Mouse (Mus musculus) liver, embryonic 12.5 days (tissue): Measurements from ENCODE around the gene Slc22a22. TPM values are rescaled to one million over a fixed set of nuclear protein-coding genes. Genes with fewer than 3 reads are reported as not detected.

Source experiments
- ATAC-seq: fragments of 200-750 bp; cut with Nextera tagmentation; 2 replicates; pipeline ENCODE4 v1.8.0; 2017; ENCODE audit warnings: moderate number of reproducible peaks, mild to moderate bottlenecking, moderate library complexity
- H3K27ac ChIP-seq: fragments of 300-500 bp; sonication (generic); 2 replicates; pipeline ENCODE4 v1.5.1; 2016; ENCODE audit warnings: mild to moderate bottlenecking
- H3K27me3 ChIP-seq: fragments of 300-500 bp; sonication (generic); replicated peaks from 2 replicates; pipeline ENCODE4 v1.6.1; 2016; ENCODE audit warnings: mild to moderate bottlenecking, moderate library complexity
- H3K36me3 ChIP-seq: fragments of 300-500 bp; sonication (generic); 2 replicates; pipeline ENCODE4 v1.6.1; 2016; ENCODE audit warnings: mild to moderate bottlenecking, moderate library complexity
- H3K4me1 ChIP-seq: fragments of 300-500 bp; sonication (generic); 2 replicates; pipeline ENCODE4 v1.6.1; 2016
- H3K4me2 ChIP-seq: fragments of 300-500 bp; sonication (generic); 2 replicates; pipeline ENCODE4 v1.6.1; 2016; ENCODE audit warnings: mild to moderate bottlenecking, moderate library complexity
- H3K4me3 ChIP-seq: fragments of 300-500 bp; sonication (generic); 2 replicates; pipeline ENCODE4 v1.5.1; 2016; ENCODE audit warnings: mild to moderate bottlenecking, moderate library complexity
- H3K9ac ChIP-seq: fragments of 300-500 bp; sonication (generic); 2 replicates; pipeline ENCODE4 v1.6.1; 2016; ENCODE audit warnings: mild to moderate bottlenecking, moderate library complexity
- H3K9me3 ChIP-seq: fragments of 300-500 bp; sonication (generic); replicated peaks from 2 replicates; pipeline ENCODE4 v1.6.1; 2016; ENCODE audit warnings: mild to moderate bottlenecking, moderate library complexity
- WGBS: fragments of 180-500 bp; shearing (Covaris S2); methylation state at CpG from one replicate; pipeline ENCODE4 v1.1.7; 2016; ENCODE audit not compliant: insufficient replicate concordance; 5-methylcytosine and 5-hydroxymethylcytosine counted together
- polyA plus RNA-seq: library from polyadenylated mRNA; unstranded; fragments of >200 nt; fragmentation: Nextera tagmentation; extraction: Ambion mirVana; gene quantifications from 2 replicates; pipeline ENCODE4 v1.2.1, GENCODE M21; 2016

Slc22a22 gene
- polyA plus RNA-seq, 1 experiment from 2014 or later = not detected

GRCm38 (mm10) chr15:57465996-57466395 lies 11.4 kb downstream of the Slc22a22 start:
- no peaks in the 10 kb centered on the region for H3K4me1 ChIP-seq
- H3K4me3 ChIP-seq = no peak overlapping the region
- no peak for ATAC-seq
- no peaks in the 10 kb centered on the region for H3K36me3 ChIP-seq
- no peaks in the 10 kb centered on the region for H3K9me3 ChIP-seq
- H3K27me3 ChIP-seq = no peaks in the 10 kb centered on the region
- no peak overlapping the region for H3K27ac ChIP-seq
- no peak overlapping the region for H3K4me2 ChIP-seq
- H3K9ac ChIP-seq = no peak overlapping the region

- 70% methylated on average over 6 of the region's 6 CpGs for WGBS
- no peak overlapping the region for H3K4me3 ChIP-seq
- no peak overlapping the region for H3K4me2 ChIP-seq
- no peak for ATAC-seq
- no peaks in the 10 kb centered on the region for H3K4me1 ChIP-seq
- no peaks in the 10 kb centered on the region for H3K27me3 ChIP-seq
- H3K36me3 ChIP-seq = no peaks in the 10 kb centered on the region
- H3K9ac ChIP-seq = no peak overlapping the region
- H3K9me3 ChIP-seq = no peaks in the 10 kb centered on the region
- H3K27ac ChIP-seq = no peak overlapping the region
Observed at GRCm38 (mm10) chr15:57465061-57465460, 12.4 kb downstream of the Slc22a22 start.

DNA sequence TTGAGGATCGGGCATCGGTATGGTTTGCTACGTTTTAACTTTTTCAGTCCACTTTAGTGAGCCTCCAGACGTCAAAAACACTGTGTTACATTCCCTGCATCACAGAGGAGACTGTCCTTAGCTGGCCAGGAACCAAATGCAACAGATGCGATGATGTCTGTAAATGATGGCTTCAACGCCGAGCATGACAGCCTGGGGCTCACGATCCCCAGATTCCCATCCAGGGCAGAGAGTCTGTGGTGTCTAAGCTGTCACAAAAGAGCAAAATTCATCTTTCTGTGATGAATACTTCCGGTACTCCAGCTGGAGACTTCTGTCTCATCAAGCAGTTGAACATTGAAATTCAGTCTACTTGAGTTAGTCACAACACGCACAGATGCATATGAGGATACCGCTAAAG lies 13.4 kb downstream of the Slc22a22 start:
- Histone ChIP-seq H3K9ac (no peak overlapping the region), H3K27me3 (no peaks in the 10 kb centered on the region), H3K4me2 (no peak overlapping the region), H3K4me1 (no peaks in the 10 kb centered on the region), H3K27ac (no peak overlapping the region), H3K36me3 (no peaks in the 10 kb centered on the region), H3K9me3 (no peaks in the 10 kb centered on the region), H3K4me3 (no peak overlapping the region)
- no peak for ATAC-seq
- whole genome bisulfite sequencing = 73% methylated on average over 11 of the region's 11 CpGs

- no peak for ATAC-seq
- H3K27ac ChIP-seq = no peak overlapping the region
- H3K9ac ChIP-seq = no peak overlapping the region
- H3K4me3 ChIP-seq = no peak overlapping the region
- H3K9me3 ChIP-seq = no peaks in the 10 kb centered on the region
- no peaks in the 10 kb centered on the region for H3K36me3 ChIP-seq
- no peak overlapping the region for H3K4me2 ChIP-seq
- H3K4me1 ChIP-seq = no peaks in the 10 kb centered on the region
- WGBS = 37% methylated on average over 1 of the region's 1 CpGs
- H3K27me3 ChIP-seq = no peaks in the 10 kb centered on the region
Observed at GRCm38 (mm10) chr15:57461284-57461683, 16.1 kb downstream of the Slc22a22 start.

- no peak overlapping the region for H3K27ac ChIP-seq
- H3K27me3 ChIP-seq = no peaks in the 10 kb centered on the region
- no peak for ATAC-seq
- no peak overlapping the region for H3K9ac ChIP-seq
- no peaks in the 10 kb centered on the region for H3K36me3 ChIP-seq
- no peaks in the 10 kb centered on the region for H3K4me1 ChIP-seq
- no peaks in the 10 kb centered on the region for H3K9me3 ChIP-seq
- H3K4me3 ChIP-seq = no peak overlapping the region
- H3K4me2 ChIP-seq = no peak overlapping the region
- WGBS = 66% methylated on average over 2 of the region's 2 CpGs
Observed at GRCm38 (mm10) chr15:57457374-57457773, 20.1 kb downstream of the Slc22a22 start.

DNA sequence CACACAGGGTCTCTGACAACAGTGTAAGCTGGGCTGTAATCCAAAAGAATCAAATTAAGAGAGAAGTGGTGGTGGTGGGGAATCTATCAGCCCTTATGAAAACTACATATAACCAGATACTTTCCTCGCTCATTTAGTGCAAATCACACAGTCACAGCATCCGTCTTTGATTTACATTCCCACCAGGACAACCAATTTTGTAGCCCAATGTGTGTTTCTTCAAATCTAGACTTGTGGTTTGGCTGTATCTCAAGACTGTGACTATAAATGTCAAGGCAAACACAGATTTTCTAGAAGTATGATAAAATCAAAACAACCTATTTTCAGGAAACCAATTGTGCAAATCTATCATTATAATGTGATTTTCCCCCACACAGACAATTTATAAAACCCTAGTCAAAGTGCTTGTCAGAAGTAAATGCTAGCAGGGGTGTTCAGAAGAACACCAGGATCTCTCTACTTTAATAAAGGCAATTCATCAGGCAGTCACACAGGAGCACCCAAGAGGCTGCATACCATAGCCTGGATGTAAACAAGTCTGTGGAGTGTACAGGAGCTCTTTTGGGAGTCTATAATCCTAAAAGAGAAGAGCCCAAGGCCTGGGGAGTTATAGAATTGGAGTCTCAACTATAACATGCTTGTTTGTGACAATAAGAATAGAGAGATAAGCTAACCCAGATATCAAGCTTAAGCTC lies 42.6 kb downstream of the Slc22a22 start:
- no peak overlapping the region for H3K9ac ChIP-seq
- H3K27me3 ChIP-seq = no peaks in the 10 kb centered on the region
- no peaks in the 10 kb centered on the region for H3K4me1 ChIP-seq
- no peaks in the 10 kb centered on the region for H3K9me3 ChIP-seq
- H3K27ac ChIP-seq = no peak overlapping the region
- ATAC-seq = no peak
- no peak overlapping the region for H3K4me3 ChIP-seq
- H3K36me3 ChIP-seq = no peaks in the 10 kb centered on the region
- H3K4me2 ChIP-seq = no peak overlapping the region
- WGBS = 56% methylated on average over 2 of the region's 2 CpGs

DNA sequence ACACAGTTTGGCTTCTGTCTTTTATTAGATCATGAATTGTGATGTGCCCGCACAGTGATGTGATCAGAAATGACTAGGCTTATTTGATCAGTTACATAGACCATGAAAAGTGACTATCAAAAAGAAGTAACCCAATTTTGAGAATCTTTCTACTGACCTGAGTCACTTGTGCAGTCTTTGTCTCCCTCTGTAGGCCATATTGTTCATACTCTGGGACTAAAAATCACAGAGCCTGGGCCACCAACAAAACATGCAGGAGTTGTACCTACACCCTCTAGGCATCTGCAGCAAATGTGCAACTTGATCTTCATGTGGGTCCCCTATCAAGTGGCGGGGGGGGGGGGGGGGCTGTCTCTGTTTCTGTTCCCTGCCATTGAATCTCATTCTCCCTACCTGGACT lies 68.9 kb downstream of the Slc22a22 start:
- WGBS = 30% methylated on average over 2 of the region's 2 CpGs
- H3K9ac ChIP-seq = no peak overlapping the region
- no peak for ATAC-seq
- no peaks in the 10 kb centered on the region for H3K36me3 ChIP-seq
- H3K4me1 ChIP-seq = no peaks in the 10 kb centered on the region
- H3K27ac ChIP-seq = no peak overlapping the region
- no peak overlapping the region for H3K4me2 ChIP-seq
- no peaks in the 10 kb centered on the region for H3K27me3 ChIP-seq
- H3K4me3 ChIP-seq = no peak overlapping the region
- H3K9me3 ChIP-seq = no peaks in the 10 kb centered on the region

DNA sequence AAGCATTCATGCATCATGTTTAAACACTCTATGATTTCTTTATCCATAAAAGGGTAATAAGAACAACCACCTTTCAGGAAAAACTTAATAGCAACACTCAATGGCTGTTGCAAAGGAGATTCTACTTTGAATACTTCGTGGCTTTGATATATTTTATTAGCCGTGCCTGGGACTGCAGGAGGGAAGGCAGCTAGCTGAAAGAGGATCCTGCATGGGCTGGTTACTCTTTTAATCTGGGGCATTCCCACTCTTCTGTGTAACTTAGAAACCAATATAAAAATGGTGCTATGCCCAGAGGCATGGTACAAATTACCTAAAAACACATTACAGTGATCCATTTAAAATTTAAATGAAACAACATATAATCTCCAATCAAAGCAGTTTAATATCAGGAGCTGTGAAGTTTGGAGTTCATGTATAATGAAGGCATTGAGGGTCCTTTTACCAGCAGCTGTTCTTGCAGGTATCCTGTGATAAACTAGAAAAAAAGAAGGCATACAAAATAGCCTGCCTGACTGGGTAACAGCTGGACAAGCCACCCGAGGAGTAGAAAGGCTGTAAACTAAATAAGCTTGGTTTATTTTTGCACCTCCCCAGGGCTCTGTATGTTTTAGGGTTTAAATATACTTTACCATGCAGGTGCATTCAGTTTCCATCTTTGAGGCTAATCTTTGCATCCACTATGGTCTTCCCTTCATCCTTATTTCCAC lies 78.8 kb downstream of the Slc22a22 start:
- no peaks in the 10 kb centered on the region for H3K4me1 ChIP-seq
- ATAC-seq = no peak
- no peak overlapping the region for H3K27ac ChIP-seq
- 55% methylated on average over 3 of the region's 3 CpGs for WGBS
- no peak overlapping the region for H3K9ac ChIP-seq
- no peaks in the 10 kb centered on the region for H3K27me3 ChIP-seq
- H3K9me3 ChIP-seq = no peaks in the 10 kb centered on the region
- H3K36me3 ChIP-seq = no peaks in the 10 kb centered on the region
- H3K4me3 ChIP-seq = no peak overlapping the region
- H3K4me2 ChIP-seq = no peak overlapping the region

- no peak overlapping the region for H3K27ac ChIP-seq
- H3K36me3 ChIP-seq = no peaks in the 10 kb centered on the region
- no peak for ATAC-seq
- H3K9ac ChIP-seq = no peak overlapping the region
- WGBS = 66% methylated on average over 4 of the region's 4 CpGs
- no peak overlapping the region for H3K4me2 ChIP-seq
- H3K9me3 ChIP-seq = no peaks in the 10 kb centered on the region
- H3K4me1 ChIP-seq = no peaks in the 10 kb centered on the region
- no peaks in the 10 kb centered on the region for H3K27me3 ChIP-seq
- H3K4me3 ChIP-seq = no peak overlapping the region
Observed at GRCm38 (mm10) chr15:57394053-57394452, 83.4 kb downstream of the Slc22a22 start.

DNA sequence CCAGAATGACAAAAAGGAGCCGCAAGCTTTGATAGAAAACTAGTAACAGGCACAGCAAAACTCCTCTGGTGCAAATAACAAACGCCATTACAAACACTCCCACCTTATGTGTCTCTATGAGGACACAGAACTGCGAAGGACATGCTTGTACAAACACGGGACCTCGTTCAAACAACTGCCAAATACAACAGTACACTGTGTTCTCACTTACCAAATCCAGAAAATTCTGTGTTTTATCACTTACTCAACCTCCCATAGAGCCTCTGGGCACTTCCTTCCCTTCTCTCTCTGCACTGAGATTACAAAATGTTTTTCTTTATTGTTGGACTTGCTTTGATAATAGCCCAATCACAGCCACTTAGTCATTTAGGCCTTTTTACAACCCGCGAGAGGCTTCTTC lies 97.0 kb downstream of the Slc22a22 start:
- H3K4me3 ChIP-seq = no peak overlapping the region
- H3K9me3 ChIP-seq = no peaks in the 10 kb centered on the region
- no peaks in the 10 kb centered on the region for H3K27me3 ChIP-seq
- no peaks in the 10 kb centered on the region for H3K4me1 ChIP-seq
- H3K36me3 ChIP-seq = no peaks in the 10 kb centered on the region
- no peak overlapping the region for H3K27ac ChIP-seq
- WGBS = 63% methylated on average over 7 of the region's 7 CpGs
- no peak for ATAC-seq
- no peak overlapping the region for H3K9ac ChIP-seq
- no peak overlapping the region for H3K4me2 ChIP-seq

DNA sequence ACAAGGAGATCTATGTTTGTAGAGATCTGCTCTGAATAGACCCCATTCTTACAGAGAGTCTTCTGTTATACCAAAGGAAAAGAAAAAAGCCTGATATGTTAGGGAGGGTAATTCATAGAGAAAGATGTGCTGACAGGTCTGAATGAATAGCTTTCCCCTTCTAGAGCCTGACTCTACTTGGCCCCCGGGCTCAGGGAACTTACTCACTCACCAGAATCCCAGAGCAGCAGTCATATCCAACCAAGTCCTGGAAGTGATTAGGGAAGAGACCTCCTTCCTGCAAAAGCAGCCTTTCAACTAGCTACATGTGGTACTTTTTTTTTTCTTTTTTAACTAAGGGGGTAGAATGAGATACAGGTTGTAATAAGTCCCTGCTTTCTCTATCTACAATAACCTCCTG lies 111.0 kb downstream of the Slc22a22 start:
- H3K4me1 ChIP-seq = no peaks in the 10 kb centered on the region
- no peaks in the 10 kb centered on the region for H3K9me3 ChIP-seq
- no peak overlapping the region for H3K4me3 ChIP-seq
- 48% methylated on average over 1 of the region's 1 CpGs for WGBS
- H3K9ac ChIP-seq = no peak overlapping the region
- H3K4me2 ChIP-seq = no peak overlapping the region
- ATAC-seq = no peak
- H3K27ac ChIP-seq = no peak overlapping the region
- no peaks in the 10 kb centered on the region for H3K27me3 ChIP-seq
- no peaks in the 10 kb centered on the region for H3K36me3 ChIP-seq

DNA sequence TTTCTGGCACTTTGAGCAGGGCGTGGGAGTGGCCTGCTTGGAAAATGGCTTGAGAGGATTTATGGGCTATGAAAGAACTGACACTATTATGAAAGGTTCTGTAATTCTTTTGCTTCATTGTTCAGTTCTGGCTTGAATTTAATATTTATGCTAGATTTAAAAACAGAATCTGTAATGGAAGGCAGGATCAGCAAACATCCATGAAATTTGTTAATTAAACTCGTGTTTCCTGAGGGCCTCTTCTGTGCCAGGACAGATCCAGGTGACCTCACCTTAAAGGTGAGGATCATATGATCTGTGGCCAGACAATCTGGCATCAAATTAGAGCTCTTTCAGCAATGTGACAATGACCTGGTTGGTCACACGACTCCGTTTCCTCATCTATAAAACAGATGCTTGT lies 122.1 kb downstream of the Slc22a22 start:
- Histone ChIP-seq H3K9me3 (no peaks in the 10 kb centered on the region), H3K9ac (no peak overlapping the region), H3K4me3 (no peak overlapping the region), H3K27me3 (no peaks in the 10 kb centered on the region), H3K27ac (no peak overlapping the region), H3K4me2 (no peak overlapping the region), H3K4me1 (no peaks in the 10 kb centered on the region), H3K36me3 (no peaks in the 10 kb centered on the region)
- 60% methylated on average over 4 of the region's 4 CpGs for WGBS
- no peak for ATAC-seq

DNA sequence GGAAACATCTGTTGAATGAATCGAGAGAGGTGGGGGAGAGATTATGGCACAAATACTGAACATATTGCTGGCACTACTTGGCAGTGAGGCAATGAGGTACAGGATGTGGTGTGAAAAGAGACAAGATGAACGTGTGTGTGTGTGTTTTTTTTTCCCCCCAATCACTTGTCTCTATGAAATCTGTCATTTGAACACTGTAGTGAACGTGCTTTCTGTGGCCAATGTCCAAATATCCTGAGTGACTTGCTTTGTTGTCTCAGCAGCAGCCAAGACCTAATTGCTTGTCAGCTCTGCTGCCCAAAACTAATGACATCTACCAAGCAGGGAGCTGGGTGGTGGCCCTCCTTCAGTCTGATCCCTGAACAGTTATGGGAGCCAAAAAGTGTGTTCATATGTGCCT lies 136.9 kb downstream of the Slc22a22 start:
- ATAC-seq = no peak
- 43% methylated on average over 3 of the region's 3 CpGs for WGBS
- Histone ChIP-seq H3K9me3 (no peaks in the 10 kb centered on the region), H3K4me3 (no peak overlapping the region), H3K9ac (no peak overlapping the region), H3K27ac (no peak overlapping the region), H3K36me3 (no peaks in the 10 kb centered on the region), H3K4me2 (no peak overlapping the region), H3K27me3 (no peaks in the 10 kb centered on the region), H3K4me1 (no peaks in the 10 kb centered on the region)
